Mouse (Mus musculus): ENCODE data around the gene Scube1. TPM values are rescaled to one million over a fixed set of nuclear protein-coding genes. Genes with fewer than 3 reads are reported as not detected.

Scube1 gene
- 10.5 and 19.3 TPM in 2 replicates for polyA plus RNA-seq (2012; rRNA removed)

DNA sequence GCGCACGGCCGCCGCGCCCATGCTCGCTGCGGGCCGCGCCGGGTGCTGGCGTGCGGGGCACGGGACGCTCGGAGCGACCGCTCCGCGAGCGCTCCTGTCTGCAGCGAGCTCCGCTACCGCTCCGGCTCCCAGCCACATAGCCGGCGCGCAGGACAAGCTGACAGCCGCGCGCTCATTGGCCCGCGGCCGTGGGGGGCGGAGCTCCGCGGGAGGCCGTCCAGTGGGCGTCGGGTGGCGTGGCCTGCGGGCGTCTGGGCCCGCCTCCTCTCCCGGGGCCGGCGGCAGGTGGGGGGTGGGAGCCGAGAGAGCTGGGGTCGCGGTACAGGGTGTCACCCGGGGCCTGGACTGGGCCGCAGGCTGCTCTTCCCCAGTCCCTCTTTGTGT lies at the start of gene Scube1:
TSS of gene Scube1 (minus strand) at position 136 of the 384 bp plus-strand sequence.
- WGBS: 2% methylated on average over 50 of the region's 51 CpGs
- TF ChIP-seq POLR2A (IDR thresholded peaks at IDR 0.05; ENCODE audit: low read depth, low read length) (no peak), CTCF (IDR thresholded peaks at IDR 0.05; ENCODE audit: extremely low read depth, insufficient read length, insufficient replicate concordance, low read depth, low read length) (no peak)
- Histone ChIP-seq H3K36me3 (ENCODE audit: control insufficient read depth, insufficient read depth, low read length) (no peaks in the 10 kb centered on the region), H3K4me1 (ENCODE audit: control insufficient read depth, insufficient read depth, insufficient read length, low read length) (0 out of 2 replicates have a peak, but pooled peaks cover 3% of the 10 kb centered on the region), H3K27me3 (ENCODE audit: control insufficient read depth, insufficient read depth, low read length) (peaks cover 20% of the 10 kb centered on the region), H3K27ac (ENCODE audit: insufficient read depth, low read depth, low read length) (no peak within 1 kb of the TSS), H3K4me3 (ENCODE audit: low read depth, low read length) (peak within 1 kb of the TSS; percentile 75)

DNA sequence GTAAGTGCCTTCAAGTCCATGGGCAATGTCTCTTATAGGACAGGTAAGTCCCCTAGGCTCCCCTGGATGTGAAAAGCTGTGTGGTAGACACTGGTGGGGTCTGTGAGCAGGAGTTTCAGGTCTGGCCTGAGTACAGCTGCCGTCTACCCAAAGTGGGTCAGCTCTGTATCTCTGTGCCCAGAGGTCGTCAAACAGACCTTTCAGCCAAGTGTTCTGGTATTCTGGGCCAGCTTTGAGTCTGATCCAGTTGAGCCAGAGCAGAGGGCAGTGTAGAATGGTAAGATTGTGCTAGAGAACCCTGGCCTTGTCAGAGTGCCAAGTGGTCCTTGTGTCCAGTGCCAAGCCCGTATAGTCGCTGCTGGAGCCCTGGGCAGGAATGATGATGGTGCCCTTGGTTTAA lies 48.1 kb upstream of the Scube1 start:
- no peak for TF ChIP-seq CTCF (IDR thresholded peaks at IDR 0.05; ENCODE audit: extremely low read depth, insufficient read length, insufficient replicate concordance, low read depth, low read length)
- no peak overlapping the region for H3K27ac ChIP-seq (ENCODE audit: insufficient read depth, low read depth, low read length)
- 80% methylated on average over 4 of the region's 4 CpGs for WGBS

DNA sequence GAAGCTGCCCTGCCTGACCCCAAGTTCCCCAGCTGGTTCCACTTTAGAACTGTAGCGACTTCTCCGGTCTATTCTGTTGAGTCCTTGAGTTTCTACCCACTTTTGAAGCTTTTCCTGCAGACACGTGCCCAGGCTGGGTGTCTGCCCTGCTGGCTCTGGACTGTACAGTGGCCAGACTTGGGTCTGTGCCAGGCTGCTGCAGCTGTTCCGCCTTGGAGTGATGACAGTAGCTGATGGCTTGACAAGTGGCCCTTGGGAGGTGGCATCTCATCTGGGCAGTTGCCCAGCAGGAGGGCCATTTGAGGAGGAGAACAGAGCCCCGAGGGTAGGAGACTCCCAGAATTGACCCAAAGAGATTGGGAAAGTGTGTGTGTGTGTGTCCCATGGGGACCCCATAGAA lies 47.6 kb upstream of the Scube1 start:
- Histone ChIP-seq H3K4me1 (ENCODE audit: control insufficient read depth, insufficient read depth, insufficient read length, low read length) (no peaks in the 10 kb centered on the region), H3K36me3 (ENCODE audit: control insufficient read depth, insufficient read depth, low read length) (no peaks in the 10 kb centered on the region), H3K4me3 (ENCODE audit: low read depth, low read length) (no peak overlapping the region), H3K27ac (ENCODE audit: insufficient read depth, low read depth, low read length) (no peak overlapping the region), H3K27me3 (ENCODE audit: control insufficient read depth, insufficient read depth, low read length) (no peaks in the 10 kb centered on the region)
- 48% methylated on average over 5 of the region's 5 CpGs for WGBS
- TF ChIP-seq POLR2A (IDR thresholded peaks at IDR 0.05; ENCODE audit: low read depth, low read length) (no peak), CTCF (IDR thresholded peaks at IDR 0.05; ENCODE audit: extremely low read depth, insufficient read length, insufficient replicate concordance, low read depth, low read length) (no peak)

More for the DNA sequence above, 48.1 kb upstream of the Scube1 start:
- H3K36me3 ChIP-seq (ENCODE audit: control insufficient read depth, insufficient read depth, low read length): no peaks in the 10 kb centered on the region
- H3K4me3 ChIP-seq (ENCODE audit: low read depth, low read length): no peak overlapping the region
- H3K27me3 ChIP-seq (ENCODE audit: control insufficient read depth, insufficient read depth, low read length): no peaks in the 10 kb centered on the region
- H3K4me1 ChIP-seq (ENCODE audit: control insufficient read depth, insufficient read depth, insufficient read length, low read length): no peaks in the 10 kb centered on the region

DNA sequence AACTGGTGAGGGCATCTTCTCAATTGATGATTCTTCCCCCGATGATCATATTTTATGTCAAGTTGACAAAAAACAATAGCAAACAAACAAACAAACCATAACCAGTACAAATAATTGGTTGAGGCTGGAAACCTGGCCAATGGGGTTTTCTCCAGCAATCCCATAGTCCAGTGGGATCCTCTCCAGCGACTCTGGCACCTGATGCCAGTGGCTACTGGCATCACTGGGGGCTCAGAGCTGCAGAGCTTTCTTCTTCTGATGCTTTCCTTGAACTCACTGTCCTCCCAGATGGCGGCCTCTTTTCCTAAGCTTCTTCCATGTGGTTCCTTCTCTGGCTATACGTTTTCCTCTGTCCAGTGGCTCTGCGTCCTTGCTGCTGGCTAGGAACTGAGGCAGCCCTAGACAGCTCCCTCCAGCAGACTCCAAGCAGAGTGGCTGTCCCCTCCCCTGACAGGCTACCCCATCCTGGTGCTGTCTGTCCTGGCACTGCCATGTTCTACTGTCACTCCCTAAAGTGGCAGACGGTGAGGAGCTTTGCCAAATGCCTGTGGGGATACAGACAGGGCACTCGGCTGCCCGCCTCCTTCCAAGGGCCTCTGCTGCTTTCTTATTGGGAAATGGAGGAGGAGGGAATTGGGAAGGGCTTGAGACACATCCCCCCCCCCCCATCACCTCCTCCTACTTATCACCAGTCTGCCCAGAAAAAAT lies 46.7 kb upstream of the Scube1 start:
- Histone ChIP-seq H3K27ac (ENCODE audit: insufficient read depth, low read depth, low read length) (no peak overlapping the region), H3K4me1 (ENCODE audit: control insufficient read depth, insufficient read depth, insufficient read length, low read length) (no peaks in the 10 kb centered on the region), H3K27me3 (ENCODE audit: control insufficient read depth, insufficient read depth, low read length) (no peaks in the 10 kb centered on the region), H3K36me3 (ENCODE audit: control insufficient read depth, insufficient read depth, low read length) (no peaks in the 10 kb centered on the region), H3K4me3 (ENCODE audit: low read depth, low read length) (no peak overlapping the region)
- WGBS: 77% methylated on average over 8 of the region's 8 CpGs
- TF ChIP-seq POLR2A (IDR thresholded peaks at IDR 0.05; ENCODE audit: low read depth, low read length) (no peak), CTCF (IDR thresholded peaks at IDR 0.05; ENCODE audit: extremely low read depth, insufficient read length, insufficient replicate concordance, low read depth, low read length) (no peak)

DNA sequence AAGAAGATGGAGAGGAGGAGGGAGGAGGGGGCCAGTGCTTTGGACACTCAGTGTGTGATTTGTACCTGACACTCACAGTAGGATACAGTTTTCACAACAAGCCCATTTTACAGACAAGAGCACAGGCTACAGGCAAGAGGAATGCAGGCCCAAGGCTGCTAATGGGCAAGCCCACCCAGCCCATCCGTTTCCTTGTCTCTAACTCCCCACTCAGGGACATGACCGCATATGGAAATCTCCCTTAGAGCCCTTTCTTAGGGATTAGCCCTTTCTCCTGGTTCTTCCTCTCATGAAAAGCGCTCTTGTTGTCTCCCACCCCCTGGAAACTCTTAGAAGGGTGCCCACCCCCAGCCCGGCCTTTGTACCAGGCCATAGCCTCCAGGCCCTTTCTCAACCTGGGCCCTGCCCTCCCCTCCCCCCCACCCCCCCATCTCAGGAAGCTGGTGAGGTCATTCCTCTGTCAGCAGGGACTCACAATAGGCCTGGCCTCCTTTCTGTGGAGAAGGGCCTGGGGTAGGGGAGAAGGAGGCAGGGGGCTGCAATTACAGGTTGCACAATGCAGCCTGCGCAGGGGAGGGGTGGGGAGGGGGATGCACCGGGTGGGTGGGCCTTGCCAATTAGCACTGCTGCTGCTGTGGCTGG lies 40.7 kb upstream of the Scube1 start:
- WGBS: 40% methylated on average over 6 of the region's 6 CpGs
- Histone ChIP-seq H3K36me3 (ENCODE audit: control insufficient read depth, insufficient read depth, low read length) (no peaks in the 10 kb centered on the region), H3K27me3 (ENCODE audit: control insufficient read depth, insufficient read depth, low read length) (no peaks in the 10 kb centered on the region), H3K27ac (ENCODE audit: insufficient read depth, low read depth, low read length) (no peak overlapping the region), H3K4me3 (ENCODE audit: low read depth, low read length) (no peak overlapping the region), H3K4me1 (ENCODE audit: control insufficient read depth, insufficient read depth, insufficient read length, low read length) (no peaks in the 10 kb centered on the region)
- TF ChIP-seq POLR2A (IDR thresholded peaks at IDR 0.05; ENCODE audit: low read depth, low read length): no peak
- no peak for TF ChIP-seq CTCF (IDR thresholded peaks at IDR 0.05; ENCODE audit: extremely low read depth, insufficient read length, insufficient replicate concordance, low read depth, low read length)

DNA sequence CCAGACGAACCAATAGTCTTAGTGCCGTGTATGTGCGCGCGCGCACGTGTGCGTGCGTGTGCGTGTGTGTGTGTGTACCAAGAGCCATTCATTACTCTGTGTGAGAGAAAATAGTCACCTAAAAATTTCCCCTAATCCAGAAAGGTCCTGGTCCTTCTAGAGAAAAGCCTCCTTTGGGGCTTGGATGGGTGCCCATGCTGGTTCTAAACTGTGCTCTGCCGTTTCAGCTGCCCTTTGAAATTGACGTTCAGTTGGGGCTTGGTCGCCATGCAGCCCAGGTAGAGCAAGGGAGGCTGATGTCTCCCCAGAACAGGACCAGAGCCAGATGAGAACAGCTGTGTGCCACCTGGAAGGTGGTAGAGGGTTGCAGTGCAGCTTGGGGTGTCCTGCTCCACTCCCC lies 36.7 kb upstream of the Scube1 start:
- WGBS: 79% methylated on average over 13 of the region's 13 CpGs
- TF ChIP-seq POLR2A (IDR thresholded peaks at IDR 0.05; ENCODE audit: low read depth, low read length): no peak
- no peaks in the 10 kb centered on the region for H3K4me1 ChIP-seq (ENCODE audit: control insufficient read depth, insufficient read depth, insufficient read length, low read length)
- H3K27ac ChIP-seq (ENCODE audit: insufficient read depth, low read depth, low read length): no peak overlapping the region
- no peaks in the 10 kb centered on the region for H3K36me3 ChIP-seq (ENCODE audit: control insufficient read depth, insufficient read depth, low read length)
- H3K4me3 ChIP-seq (ENCODE audit: low read depth, low read length): no peak overlapping the region
- H3K27me3 ChIP-seq (ENCODE audit: control insufficient read depth, insufficient read depth, low read length): no peaks in the 10 kb centered on the region

DNA sequence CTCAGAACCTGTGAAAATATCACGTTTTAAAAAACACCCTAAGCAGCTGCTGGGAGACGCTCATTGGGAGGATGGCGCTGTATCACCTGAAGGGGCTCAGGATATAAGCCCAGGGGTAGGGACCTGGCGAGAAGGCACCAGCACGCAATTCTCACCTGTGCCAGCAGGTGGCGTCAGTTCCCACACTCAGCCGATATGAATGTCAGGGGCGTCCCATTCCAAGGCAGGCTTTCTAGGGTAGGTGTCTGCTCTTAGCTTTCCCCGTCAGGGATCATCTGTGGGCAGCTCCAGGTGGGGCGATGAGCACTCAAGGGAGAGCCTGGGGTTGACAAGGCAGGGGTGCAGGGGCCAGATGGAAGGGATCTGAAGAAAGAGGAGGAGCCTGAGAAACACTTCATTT lies 35.9 kb upstream of the Scube1 start:
- no peak overlapping the region for H3K27ac ChIP-seq (ENCODE audit: insufficient read depth, low read depth, low read length)
- no peaks in the 10 kb centered on the region for H3K36me3 ChIP-seq (ENCODE audit: control insufficient read depth, insufficient read depth, low read length)
- TF ChIP-seq POLR2A (IDR thresholded peaks at IDR 0.05; ENCODE audit: low read depth, low read length): no peak
- TF ChIP-seq CTCF (IDR thresholded peaks at IDR 0.05; ENCODE audit: extremely low read depth, insufficient read length, insufficient replicate concordance, low read depth, low read length): peak; percentile 54; the same call in 1 of the 2 replicates
- WGBS: 8% methylated on average over 10 of the region's 10 CpGs
- H3K4me3 ChIP-seq (ENCODE audit: low read depth, low read length): no peak overlapping the region
- no peaks in the 10 kb centered on the region for H3K27me3 ChIP-seq (ENCODE audit: control insufficient read depth, insufficient read depth, low read length)
- H3K4me1 ChIP-seq (ENCODE audit: control insufficient read depth, insufficient read depth, insufficient read length, low read length): no peaks in the 10 kb centered on the region
